Mouse (Mus musculus) heart, embryonic 14.5 days (tissue): ENCODE data around the gene Mettl7a2. TPM values are rescaled to one million over a fixed set of nuclear protein-coding genes. Genes with fewer than 3 reads are reported as not detected.

ENCODE experiments used
- ATAC-seq: fragments of 200-750 bp; cut with Nextera tagmentation; 2 replicates; pipeline ENCODE4 v1.8.0; 2017; ENCODE audit warnings: low read depth, moderate TSS enrichment; ENCODE audit not compliant: insufficient number of reproducible peaks, insufficient read depth, low FRiP score
- H3K27ac ChIP-seq, 2 experiments: fragments of 200-500 bp in 1 of 2; fragments of 300-500 bp in 1 of 2; sonication (generic) in 1 of 2; replicated peaks in 1 of 2; 2 replicates each; pipeline ENCODE4 v1.5.1; 2012 to 2014; ENCODE audit warnings: low read depth in 2 of 2, low read length in 2 of 2, control low read depth in 1 of 2, mild to moderate bottlenecking in 1 of 2, mixed read lengths in 1 of 2; ENCODE audit not compliant: control insufficient read depth in 1 of 2, insufficient read depth in 1 of 2
- H3K27me3 ChIP-seq: fragments of 300-500 bp; sonication (generic); 2 replicates; pipeline ENCODE4 v1.6.1; 2014; ENCODE audit warnings: mild to moderate bottlenecking, low read length, control low read depth; ENCODE audit not compliant: control insufficient read depth, insufficient read depth
- H3K36me3 ChIP-seq: fragments of 300-500 bp; sonication (generic); 2 replicates; pipeline ENCODE4 v1.6.1; 2014; ENCODE audit warnings: mild to moderate bottlenecking, control low read depth, low read length, mixed read lengths; ENCODE audit not compliant: control insufficient read depth, insufficient read depth
- H3K4me1 ChIP-seq, 2 experiments: fragments of 200-500 bp in 1 of 2; fragments of 300-500 bp in 1 of 2; sonication (generic) in 1 of 2; 2 replicates each; pipeline ENCODE4 v1.6.1; 2012 to 2014; ENCODE audit warnings: low read length in 2 of 2, control low read depth in 1 of 2, mixed read lengths in 1 of 2; ENCODE audit not compliant: control insufficient read depth in 2 of 2, insufficient read depth in 2 of 2
- H3K4me2 ChIP-seq: fragments of 300-500 bp; sonication (generic); 2 replicates; pipeline ENCODE4 v1.6.1; 2014; ENCODE audit warnings: mild to moderate bottlenecking, low read length
- H3K4me3 ChIP-seq, 2 experiments: fragments of 200-500 bp in 1 of 2; fragments of 300-500 bp in 1 of 2; sonication (generic) in 1 of 2; 2 replicates each; pipeline ENCODE4 v1.5.1; 2012 to 2014; ENCODE audit warnings: low read length in 2 of 2, mild to moderate bottlenecking in 2 of 2, control low read depth in 1 of 2, low read depth in 1 of 2, moderate library complexity in 1 of 2; ENCODE audit not compliant: control insufficient read depth in 1 of 2, insufficient read depth in 1 of 2
- H3K9ac ChIP-seq: fragments of 300-500 bp; sonication (generic); 2 replicates; pipeline ENCODE4 v1.6.1; 2014; ENCODE audit warnings: mild to moderate bottlenecking, low read length
- H3K9me3 ChIP-seq: fragments of 300-500 bp; sonication (generic); 2 replicates; pipeline ENCODE4 v1.6.1; 2016; ENCODE audit warnings: low read length, control low read depth; ENCODE audit not compliant: control insufficient read depth
- WGBS: fragments of 180-500 bp; shearing (Covaris S2); extraction: QIAGEN DNeasy Blood & Tissue Kit; methylation state at CpG from one replicate; pipeline ENCODE4 v1.1.7; 2014; 5-methylcytosine and 5-hydroxymethylcytosine counted together
- polyA plus RNA-seq: library from polyadenylated mRNA; unstranded; fragments of >200 nt; fragmentation: Nextera tagmentation; extraction: Ambion mirVana; gene quantifications from 2 replicates; pipeline ENCODE4 v1.2.1, GENCODE M21; 2014

Gene Mettl7a2
- polyA plus RNA-seq, 1 experiment from 2014 or later: not detected

GRCm38 (mm10) chr15:100400592-100401250, 47.7 kb downstream of the Mettl7a2 start:
- 80% methylated on average over 16 of the region's 16 CpGs for WGBS
- Histone ChIP-seq H3K4me3 (no peak overlapping the region), H3K9me3 (no peaks in the 10 kb centered on the region), H3K36me3 (peaks cover 99% of the 10 kb centered on the region), H3K27me3 (no peaks in the 10 kb centered on the region), H3K4me1 (peaks cover 0 to 1% of the 10 kb centered on the region in 2 experiments; a peak in 1 of 4 replicates), H3K27ac (no peak overlapping the region), H3K9ac (no peak overlapping the region), H3K4me2 (no peak overlapping the region)
- ATAC-seq: no peak

GRCm38 (mm10) chr15:100401811-100402210, 48.8 kb downstream of the Mettl7a2 start:
- no peak overlapping the region for H3K4me2 ChIP-seq

GRCm38 (mm10) chr15:100402347-100402746, 49.3 kb downstream of the Mettl7a2 start:
- no peak overlapping the region for H3K27ac ChIP-seq
- WGBS: 85% methylated on average over 14 of the region's 14 CpGs
- no peaks in the 10 kb centered on the region for H3K9me3 ChIP-seq
- no peak for ATAC-seq
- H3K9ac ChIP-seq: no peak overlapping the region
- no peaks in the 10 kb centered on the region for H3K27me3 ChIP-seq
- no peak overlapping the region for H3K4me2 ChIP-seq
- H3K4me1 ChIP-seq: peaks cover 0 to 4% of the 10 kb centered on the region in 2 experiments; a peak in 1 of 4 replicates
- no peak overlapping the region for H3K4me3 ChIP-seq
- H3K36me3 ChIP-seq: peaks cover 94% of the 10 kb centered on the region

More at GRCm38 (mm10) chr15:100401811-100402210, 48.8 kb downstream of the Mettl7a2 start:
- Histone ChIP-seq H3K27ac (no peak overlapping the region), H3K9ac (no peak overlapping the region), H3K36me3 (peaks cover 95% of the 10 kb centered on the region), H3K27me3 (no peaks in the 10 kb centered on the region), H3K4me1 (peaks cover 0 to 4% of the 10 kb centered on the region in 2 experiments; a peak in 1 of 4 replicates), H3K4me3 (no peak overlapping the region), H3K9me3 (no peaks in the 10 kb centered on the region)
- no peak for ATAC-seq
- WGBS: 93% methylated on average over 4 of the region's 4 CpGs

- Histone ChIP-seq H3K27me3 (no peaks in the 10 kb centered on the region), H3K4me1 (peaks cover 0 to 4% of the 10 kb centered on the region in 2 experiments; a peak in 1 of 4 replicates), H3K36me3 (peaks cover 94% of the 10 kb centered on the region), H3K27ac (no peak overlapping the region), H3K4me3 (no peak overlapping the region), H3K9ac (no peak overlapping the region), H3K4me2 (no peak overlapping the region), H3K9me3 (no peaks in the 10 kb centered on the region)
- ATAC-seq: no peak
- WGBS: 88% methylated on average over 4 of the region's 4 CpGs
These were observed 49.8 kb downstream of the Mettl7a2 start for GRCm38 (mm10) chr15:100402798-100403197.

- WGBS: 94% methylated on average over 16 of the region's 16 CpGs
- Histone ChIP-seq H3K36me3 (peaks cover 92% of the 10 kb centered on the region), H3K4me3 (no peak overlapping the region)
These were observed 50.5 kb downstream of the Mettl7a2 start for GRCm38 (mm10) chr15:100403318-100404000.

GRCm38 (mm10) chr15:100406088-100406487, 53.1 kb downstream of the Mettl7a2 start:
- Histone ChIP-seq H3K9ac (no peak overlapping the region), H3K9me3 (no peaks in the 10 kb centered on the region), H3K27me3 (no peaks in the 10 kb centered on the region), H3K4me2 (no peak overlapping the region), H3K4me3 (no peak overlapping the region), H3K27ac (no peak overlapping the region; a peak in 1 of 4 replicates), H3K36me3 (peaks cover 83% of the 10 kb centered on the region), H3K4me1 (peaks cover 0 to 4% of the 10 kb centered on the region in 2 experiments; a peak in 1 of 4 replicates)
- ATAC-seq: no peak
- 51% methylated on average over 5 of the region's 5 CpGs for WGBS

More at GRCm38 (mm10) chr15:100403318-100404000, 50.5 kb downstream of the Mettl7a2 start:
- Histone ChIP-seq H3K4me1 (peaks cover 0 to 4% of the 10 kb centered on the region in 2 experiments; a peak in 1 of 4 replicates), H3K4me2 (no peak overlapping the region), H3K9me3 (no peaks in the 10 kb centered on the region), H3K27ac (no peak overlapping the region), H3K27me3 (no peaks in the 10 kb centered on the region), H3K9ac (no peak overlapping the region)
- ATAC-seq: no peak

GRCm38 (mm10) chr15:100410918-100411672, 58.1 kb downstream of the Mettl7a2 start:
- ATAC-seq: 0 out of 2 replicates have a peak, but pooled peaks have one; percentile 18
- H3K4me2 ChIP-seq: no peak overlapping the region
- 61% methylated on average over 14 of the region's 14 CpGs for WGBS

More at GRCm38 (mm10) chr15:100410918-100411672, 58.1 kb downstream of the Mettl7a2 start:
- H3K4me1 ChIP-seq: peaks cover 9 to 16% of the 10 kb centered on the region in 2 experiments
- no peaks in the 10 kb centered on the region for H3K27me3 ChIP-seq
- no peaks in the 10 kb centered on the region for H3K9me3 ChIP-seq
- H3K9ac ChIP-seq: no peak overlapping the region
- peaks cover 38% of the 10 kb centered on the region for H3K36me3 ChIP-seq
- no peak overlapping the region for H3K27ac ChIP-seq
- no peak overlapping the region for H3K4me3 ChIP-seq
